Mouse (Mus musculus): Measurements from ENCODE around the gene Magi2. TPM values are rescaled to one million over a fixed set of nuclear protein-coding genes. Genes with fewer than 3 reads are reported as not detected.

Gene Magi2
- polyA plus RNA-seq, 1 experiment = 1.6 TPM

- DNase-seq = no peak
- WGBS = 92% methylated on average over 6 of the region's 6 CpGs
- Histone ChIP-seq H3K27me3 (ENCODE audit: control insufficient read depth, insufficient read depth, low read length) (no peaks in the 10 kb centered on the region), H3K4me1 (replicated peaks; ENCODE audit: control insufficient read depth, insufficient read depth, low read length) (no peaks in the 10 kb centered on the region), H3K36me3 (ENCODE audit: control insufficient read depth, insufficient read depth, low read length) (no peaks in the 10 kb centered on the region), H3K4me3 (ENCODE audit: control insufficient read depth, insufficient read depth, low read length) (no peak overlapping the region), H3K27ac (ENCODE audit: control insufficient read depth, insufficient read depth, low read length) (no peak overlapping the region)
- TF ChIP-seq CTCF (IDR thresholded peaks at IDR 0.05; ENCODE audit: borderline replicate concordance, control insufficient read depth, extremely low read depth, insufficient read depth, low read length, poor library complexity) (no peak), POLR2A (IDR thresholded peaks at IDR 0.05; ENCODE audit: control insufficient read depth, extremely low read depth, insufficient read depth, low read length, poor library complexity) (no peak)
These were observed 79.8 kb downstream of the Magi2 start for GRCm38 (mm10) chr5:19306656-19307055.

GRCm38 (mm10) chr5:19309870-19310269 lies 83.0 kb downstream of the Magi2 start:
- no peak overlapping the region for H3K4me3 ChIP-seq (ENCODE audit: control insufficient read depth, insufficient read depth, low read length)
- TF ChIP-seq POLR2A (IDR thresholded peaks at IDR 0.05; ENCODE audit: control insufficient read depth, extremely low read depth, insufficient read depth, low read length, poor library complexity) (no peak), CTCF (IDR thresholded peaks at IDR 0.05; ENCODE audit: borderline replicate concordance, control insufficient read depth, extremely low read depth, insufficient read depth, low read length, poor library complexity) (no peak)
- no peaks in the 10 kb centered on the region for H3K4me1 ChIP-seq (replicated peaks; ENCODE audit: control insufficient read depth, insufficient read depth, low read length)
- no peak for DNase-seq
- H3K36me3 ChIP-seq (ENCODE audit: control insufficient read depth, insufficient read depth, low read length) = no peaks in the 10 kb centered on the region
- WGBS = 74% methylated on average over 1 of the region's 1 CpGs
- H3K27ac ChIP-seq (ENCODE audit: control insufficient read depth, insufficient read depth, low read length) = no peak overlapping the region
- no peaks in the 10 kb centered on the region for H3K27me3 ChIP-seq (ENCODE audit: control insufficient read depth, insufficient read depth, low read length)

- no peak for DNase-seq
- no peak overlapping the region for H3K27ac ChIP-seq (ENCODE audit: control insufficient read depth, insufficient read depth, low read length)
- 85% methylated on average over 6 of the region's 6 CpGs for WGBS
These were observed 95.7 kb downstream of the Magi2 start for GRCm38 (mm10) chr5:19322532-19322931.

GRCm38 (mm10) chr5:19337561-19337960 lies 110.7 kb downstream of the Magi2 start:
- no peak overlapping the region for H3K27ac ChIP-seq (ENCODE audit: control insufficient read depth, insufficient read depth, low read length)
- WGBS = 87% methylated on average over 2 of the region's 2 CpGs
- no peaks in the 10 kb centered on the region for H3K36me3 ChIP-seq (ENCODE audit: control insufficient read depth, insufficient read depth, low read length)
- no peak for TF ChIP-seq CTCF (IDR thresholded peaks at IDR 0.05; ENCODE audit: borderline replicate concordance, control insufficient read depth, extremely low read depth, insufficient read depth, low read length, poor library complexity)
- TF ChIP-seq POLR2A (IDR thresholded peaks at IDR 0.05; ENCODE audit: control insufficient read depth, extremely low read depth, insufficient read depth, low read length, poor library complexity) = no peak
- no peaks in the 10 kb centered on the region for H3K27me3 ChIP-seq (ENCODE audit: control insufficient read depth, insufficient read depth, low read length)
- DNase-seq = no peak
- no peak overlapping the region for H3K4me3 ChIP-seq (ENCODE audit: control insufficient read depth, insufficient read depth, low read length)
- no peaks in the 10 kb centered on the region for H3K4me1 ChIP-seq (replicated peaks; ENCODE audit: control insufficient read depth, insufficient read depth, low read length)

More at GRCm38 (mm10) chr5:19322532-19322931, 95.7 kb downstream of the Magi2 start:
- Histone ChIP-seq H3K4me3 (ENCODE audit: control insufficient read depth, insufficient read depth, low read length) (no peak overlapping the region), H3K4me1 (replicated peaks; ENCODE audit: control insufficient read depth, insufficient read depth, low read length) (no peaks in the 10 kb centered on the region), H3K27me3 (ENCODE audit: control insufficient read depth, insufficient read depth, low read length) (no peaks in the 10 kb centered on the region), H3K36me3 (ENCODE audit: control insufficient read depth, insufficient read depth, low read length) (no peaks in the 10 kb centered on the region)
- TF ChIP-seq CTCF (IDR thresholded peaks at IDR 0.05; ENCODE audit: borderline replicate concordance, control insufficient read depth, extremely low read depth, insufficient read depth, low read length, poor library complexity) (no peak), POLR2A (IDR thresholded peaks at IDR 0.05; ENCODE audit: control insufficient read depth, extremely low read depth, insufficient read depth, low read length, poor library complexity) (no peak)

GRCm38 (mm10) chr5:19368175-19368574 lies 141.3 kb downstream of the Magi2 start:
- 77% methylated on average over 1 of the region's 1 CpGs for WGBS
- no peaks in the 10 kb centered on the region for H3K36me3 ChIP-seq (ENCODE audit: control insufficient read depth, insufficient read depth, low read length)

GRCm38 (mm10) chr5:19395876-19396275 lies 169.0 kb downstream of the Magi2 start:
- Histone ChIP-seq H3K4me1 (replicated peaks; ENCODE audit: control insufficient read depth, insufficient read depth, low read length) (no peaks in the 10 kb centered on the region), H3K36me3 (ENCODE audit: control insufficient read depth, insufficient read depth, low read length) (no peaks in the 10 kb centered on the region), H3K27ac (ENCODE audit: control insufficient read depth, insufficient read depth, low read length) (no peak overlapping the region), H3K27me3 (ENCODE audit: control insufficient read depth, insufficient read depth, low read length) (no peaks in the 10 kb centered on the region), H3K4me3 (ENCODE audit: control insufficient read depth, insufficient read depth, low read length) (no peak overlapping the region)
- no peak for DNase-seq
- no peak for TF ChIP-seq CTCF (IDR thresholded peaks at IDR 0.05; ENCODE audit: borderline replicate concordance, control insufficient read depth, extremely low read depth, insufficient read depth, low read length, poor library complexity)
- TF ChIP-seq POLR2A (IDR thresholded peaks at IDR 0.05; ENCODE audit: control insufficient read depth, extremely low read depth, insufficient read depth, low read length, poor library complexity) = no peak
- WGBS = 78% methylated on average over 3 of the region's 3 CpGs

More at GRCm38 (mm10) chr5:19368175-19368574, 141.3 kb downstream of the Magi2 start:
- TF ChIP-seq POLR2A (IDR thresholded peaks at IDR 0.05; ENCODE audit: control insufficient read depth, extremely low read depth, insufficient read depth, low read length, poor library complexity) = no peak
- no peak for TF ChIP-seq CTCF (IDR thresholded peaks at IDR 0.05; ENCODE audit: borderline replicate concordance, control insufficient read depth, extremely low read depth, insufficient read depth, low read length, poor library complexity)
- H3K27me3 ChIP-seq (ENCODE audit: control insufficient read depth, insufficient read depth, low read length) = no peaks in the 10 kb centered on the region
- H3K4me1 ChIP-seq (replicated peaks; ENCODE audit: control insufficient read depth, insufficient read depth, low read length) = no peaks in the 10 kb centered on the region
- H3K4me3 ChIP-seq (ENCODE audit: control insufficient read depth, insufficient read depth, low read length) = no peak overlapping the region
- no peak overlapping the region for H3K27ac ChIP-seq (ENCODE audit: control insufficient read depth, insufficient read depth, low read length)
- DNase-seq = no peak

- H3K27ac ChIP-seq (ENCODE audit: control insufficient read depth, insufficient read depth, low read length) = no peak overlapping the region
- no peaks in the 10 kb centered on the region for H3K27me3 ChIP-seq (ENCODE audit: control insufficient read depth, insufficient read depth, low read length)
These were observed 173.5 kb downstream of the Magi2 start for GRCm38 (mm10) chr5:19400299-19400698.

More at GRCm38 (mm10) chr5:19400299-19400698, 173.5 kb downstream of the Magi2 start:
- no peak for TF ChIP-seq CTCF (IDR thresholded peaks at IDR 0.05; ENCODE audit: borderline replicate concordance, control insufficient read depth, extremely low read depth, insufficient read depth, low read length, poor library complexity)
- TF ChIP-seq POLR2A (IDR thresholded peaks at IDR 0.05; ENCODE audit: control insufficient read depth, extremely low read depth, insufficient read depth, low read length, poor library complexity) = no peak
- WGBS = 92% methylated on average over 4 of the region's 4 CpGs
- DNase-seq = no peak
- H3K4me3 ChIP-seq (ENCODE audit: control insufficient read depth, insufficient read depth, low read length) = no peak overlapping the region
- no peaks in the 10 kb centered on the region for H3K4me1 ChIP-seq (replicated peaks; ENCODE audit: control insufficient read depth, insufficient read depth, low read length)
- no peaks in the 10 kb centered on the region for H3K36me3 ChIP-seq (ENCODE audit: control insufficient read depth, insufficient read depth, low read length)

Measured in thymus, adult 2 months (tissue).